Mouse (Mus musculus) liver, postnatal 0 days (tissue): Measurements from ENCODE around the gene Nup133. TPM values are rescaled to one million over a fixed set of nuclear protein-coding genes. Genes with fewer than 3 reads are reported as not detected.

Source experiments
- ATAC-seq: fragments of 200-750 bp; cut with Nextera tagmentation; 2 replicates; pipeline ENCODE4 v1.8.0; 2017; ENCODE audit warnings: mild to moderate bottlenecking, moderate library complexity
- DNase-seq: peaks from one replicate; pipeline ENCODE4 v3.0.0-alpha.2; 2016
- H3K27ac ChIP-seq: fragments of 300-500 bp; sonication (generic); 2 replicates; pipeline ENCODE4 v1.5.1; 2014; ENCODE audit warnings: antibody characterized with exemption, moderate library complexity, mild to moderate bottlenecking, low read depth
- H3K27me3 ChIP-seq: fragments of 300-500 bp; sonication (generic); 2 replicates; pipeline ENCODE4 v1.6.1; 2014; ENCODE audit warnings: low read length, control low read depth, mixed read lengths; ENCODE audit not compliant: insufficient read depth
- H3K36me3 ChIP-seq: fragments of 300-500 bp; sonication (generic); replicated peaks from 2 replicates; pipeline ENCODE4 v1.6.1; 2014; ENCODE audit warnings: mild to moderate bottlenecking, control low read depth, low read length, moderate library complexity, mixed read lengths; ENCODE audit not compliant: insufficient read depth
- H3K4me1 ChIP-seq: fragments of 300-500 bp; sonication (generic); 2 replicates; pipeline ENCODE4 v1.6.1; 2014; ENCODE audit warnings: antibody characterized with exemption, mild to moderate bottlenecking, control low read depth; ENCODE audit not compliant: insufficient read depth
- H3K4me2 ChIP-seq: fragments of 300-500 bp; sonication (generic); 2 replicates; pipeline ENCODE4 v1.6.1; 2014; ENCODE audit warnings: low read depth, mild to moderate bottlenecking, low read length, moderate library complexity, mixed read lengths
- H3K4me3 ChIP-seq: fragments of 300-500 bp; sonication (generic); 2 replicates; pipeline ENCODE4 v1.5.1; 2014; ENCODE audit warnings: low read depth, low read length
- H3K9ac ChIP-seq: fragments of 300-500 bp; sonication (generic); replicated peaks from 2 replicates; pipeline ENCODE4 v1.6.1; 2014; ENCODE audit warnings: mild to moderate bottlenecking, moderate library complexity
- H3K9me3 ChIP-seq: fragments of 300-500 bp; sonication (generic); 2 replicates; pipeline ENCODE4 v1.6.1; 2016; ENCODE audit warnings: mild to moderate bottlenecking, control low read depth, low read length, mixed read lengths
- CTCF ChIP-seq: sonication (generic); IDR thresholded peaks from 2 replicates; pipeline ENCODE4 v1.5.1; 2016; ENCODE audit warnings: antibody characterized with exemption, low read depth
- EP300 ChIP-seq: IDR thresholded peaks from 2 replicates; pipeline ENCODE4 v1.6.1; 2016; ENCODE audit warnings: antibody characterized with exemption, low read depth, mild to moderate bottlenecking
- WGBS: fragments of 180-500 bp; shearing (Covaris S2); extraction: QIAGEN DNeasy Blood & Tissue Kit; methylation state at CpG from one replicate; pipeline ENCODE4 v1.1.7; 2014; ENCODE audit not compliant: insufficient replicate concordance; 5-methylcytosine and 5-hydroxymethylcytosine counted together
- polyA plus RNA-seq: library from polyadenylated mRNA; unstranded; fragments of >200 nt; fragmentation: Nextera tagmentation; extraction: Ambion mirVana; gene quantifications from 2 replicates; pipeline ENCODE4 v1.2.1, GENCODE M21; 2015

Nup133 gene
- polyA plus RNA-seq, 1 experiment from 2014 or later: 9.1 TPM

DNA sequence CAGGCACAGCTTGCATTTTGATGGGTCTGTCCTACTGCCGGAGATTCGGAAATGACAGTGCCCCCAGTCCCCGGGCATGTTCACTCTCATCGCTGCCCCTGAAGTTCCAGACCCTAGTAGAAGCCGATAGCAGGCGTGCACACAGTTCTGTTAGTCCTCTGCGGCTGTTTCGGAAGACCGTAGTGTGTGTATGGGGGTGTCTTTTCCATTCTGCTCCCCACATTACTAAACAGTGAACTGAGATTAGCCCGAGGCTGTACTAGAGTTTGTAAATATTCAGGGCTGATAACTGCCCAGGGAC lies 571 bp upstream of the Nup133 start:
- peak; percentile 35 for ATAC-seq
- TF ChIP-seq EP300: no peak
- no peak for TF ChIP-seq CTCF
- peaks cover 51% of the 10 kb centered on the region for H3K36me3 ChIP-seq

DNA sequence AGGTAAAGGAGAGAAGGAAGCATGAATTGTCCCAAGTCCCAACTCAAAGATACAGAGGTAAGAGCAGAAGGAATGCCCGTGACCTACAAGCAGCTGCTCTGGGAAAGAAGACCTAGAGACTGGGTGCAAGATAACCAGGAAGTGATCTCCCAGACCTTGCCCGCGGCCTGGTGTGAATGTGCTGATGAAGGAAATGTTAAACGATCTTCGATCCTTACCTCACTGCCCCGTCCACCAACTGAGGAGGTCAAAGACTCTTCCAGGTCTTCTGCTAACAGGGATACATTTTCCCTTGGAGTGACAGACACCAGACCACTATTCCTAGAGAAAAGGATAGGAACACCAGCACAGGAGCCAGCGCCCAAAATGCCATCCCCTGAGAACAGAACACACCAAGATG lies 20.0 kb downstream of the Nup133 start:
- Histone ChIP-seq H3K9me3 (no peaks in the 10 kb centered on the region), H3K9ac (no peak overlapping the region), H3K27me3 (no peaks in the 10 kb centered on the region), H3K36me3 (peaks cover 62% of the 10 kb centered on the region), H3K4me2 (no peak overlapping the region), H3K4me3 (no peak overlapping the region), H3K4me1 (no peaks in the 10 kb centered on the region), H3K27ac (no peak overlapping the region)
- ATAC-seq: no peak
- no peak for DNase-seq
- WGBS: 90% methylated on average over 7 of the region's 7 CpGs
- no peak for TF ChIP-seq CTCF
- TF ChIP-seq EP300: no peak

More for the DNA sequence above, 571 bp upstream of the Nup133 start:
- H3K9ac ChIP-seq: peak overlapping the region; percentile 92
- under 1% methylated on average over 10 of the region's 10 CpGs for WGBS
- H3K4me1 ChIP-seq: peaks cover 12% of the 10 kb centered on the region
- H3K27ac ChIP-seq: peak overlapping the region; percentile 92
- H3K9me3 ChIP-seq: no peaks in the 10 kb centered on the region
- peak overlapping the region; percentile 99 for H3K4me3 ChIP-seq
- peak overlapping the region; percentile 96 for H3K4me2 ChIP-seq
- DNase-seq: no peak
- H3K27me3 ChIP-seq: no peaks in the 10 kb centered on the region

DNA sequence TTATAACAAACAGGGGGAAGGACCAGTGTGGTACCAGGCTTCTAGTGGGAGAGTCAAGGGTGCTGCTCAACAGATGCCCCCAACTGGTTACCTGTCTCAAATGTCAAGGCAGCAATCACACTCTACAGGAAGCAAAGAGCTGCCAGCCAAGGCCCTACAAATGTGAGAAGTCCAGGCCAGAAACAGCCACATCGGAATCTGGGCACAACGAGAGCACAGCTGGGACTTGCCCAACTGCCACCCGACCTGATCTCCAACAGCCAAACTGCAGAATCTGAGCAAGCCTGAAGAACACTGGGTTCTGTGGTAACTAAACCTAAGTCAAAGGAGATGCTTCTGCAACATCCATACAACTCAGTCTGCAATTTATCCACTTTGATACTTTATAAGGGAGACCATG lies 23.4 kb downstream of the Nup133 start:
- H3K4me3 ChIP-seq: no peak overlapping the region
- ATAC-seq (no peak), DNase-seq (no peak)
- peaks cover 66% of the 10 kb centered on the region for H3K36me3 ChIP-seq
- H3K27me3 ChIP-seq: no peaks in the 10 kb centered on the region
- TF ChIP-seq CTCF (no peak), EP300 (no peak)
- H3K9me3 ChIP-seq: no peaks in the 10 kb centered on the region
- H3K27ac ChIP-seq: no peak overlapping the region
- H3K4me2 ChIP-seq: no peak overlapping the region
- H3K4me1 ChIP-seq: no peaks in the 10 kb centered on the region
- 86% methylated on average over 3 of the region's 3 CpGs for WGBS
- no peak overlapping the region for H3K9ac ChIP-seq

DNA sequence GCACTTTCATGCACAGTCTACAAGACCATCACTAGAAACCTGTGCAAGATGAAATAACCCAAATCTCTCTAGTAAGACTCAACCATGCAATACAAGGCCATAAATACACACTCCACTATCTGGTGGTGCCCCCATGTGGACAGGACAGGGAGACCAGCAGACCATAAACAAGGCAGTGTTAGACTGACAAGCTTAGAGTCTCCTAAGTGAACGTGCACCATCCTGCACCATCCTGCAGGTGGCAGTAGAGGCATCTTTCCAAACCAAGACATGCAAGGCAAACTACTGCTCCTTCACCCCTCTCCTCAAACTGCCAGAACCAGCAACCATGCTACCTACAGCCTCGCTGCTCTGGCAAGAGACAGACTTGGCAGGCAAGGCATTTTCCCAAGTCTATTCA lies 24.3 kb downstream of the Nup133 start:
- Histone ChIP-seq H3K4me1 (no peaks in the 10 kb centered on the region), H3K36me3 (peaks cover 65% of the 10 kb centered on the region), H3K9ac (no peak overlapping the region), H3K27me3 (no peaks in the 10 kb centered on the region), H3K27ac (no peak overlapping the region), H3K4me2 (no peak overlapping the region), H3K4me3 (no peak overlapping the region), H3K9me3 (no peaks in the 10 kb centered on the region)
- TF ChIP-seq EP300: no peak
- peak; percentile 97 for TF ChIP-seq CTCF
- WGBS: 4% methylated on average over 2 of the region's 2 CpGs
- DNase-seq: peak; percentile 83
- ATAC-seq: peak; percentile 80

DNA sequence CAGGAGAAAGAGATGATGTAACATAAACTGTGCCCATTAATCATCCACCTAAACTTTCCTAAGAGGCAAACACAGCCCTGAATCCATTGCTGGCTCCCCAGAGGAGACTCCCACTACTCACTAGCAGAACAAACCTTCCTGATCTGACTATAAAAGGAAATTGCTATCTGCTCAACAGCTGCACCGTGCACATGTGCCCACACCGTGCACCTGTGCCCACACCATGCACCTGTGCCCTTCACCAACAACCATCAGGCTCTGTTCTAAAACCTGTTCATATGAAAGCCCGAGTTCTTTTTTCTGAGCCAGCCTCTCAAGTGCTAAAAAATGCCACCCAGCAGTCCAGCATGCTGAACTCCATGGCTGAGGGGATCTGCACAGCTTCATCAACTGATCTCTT lies 34.4 kb downstream of the Nup133 start:
- TF ChIP-seq EP300 (no peak), CTCF (no peak)
- ATAC-seq: no peak
- Histone ChIP-seq H3K9ac (no peak overlapping the region), H3K27me3 (no peaks in the 10 kb centered on the region), H3K27ac (no peak overlapping the region), H3K4me3 (no peak overlapping the region), H3K36me3 (peaks cover 62% of the 10 kb centered on the region), H3K9me3 (no peaks in the 10 kb centered on the region), H3K4me1 (no peaks in the 10 kb centered on the region), H3K4me2 (no peak overlapping the region)
- DNase-seq: no peak
- WGBS: 95% methylated on average over 3 of the region's 3 CpGs

DNA sequence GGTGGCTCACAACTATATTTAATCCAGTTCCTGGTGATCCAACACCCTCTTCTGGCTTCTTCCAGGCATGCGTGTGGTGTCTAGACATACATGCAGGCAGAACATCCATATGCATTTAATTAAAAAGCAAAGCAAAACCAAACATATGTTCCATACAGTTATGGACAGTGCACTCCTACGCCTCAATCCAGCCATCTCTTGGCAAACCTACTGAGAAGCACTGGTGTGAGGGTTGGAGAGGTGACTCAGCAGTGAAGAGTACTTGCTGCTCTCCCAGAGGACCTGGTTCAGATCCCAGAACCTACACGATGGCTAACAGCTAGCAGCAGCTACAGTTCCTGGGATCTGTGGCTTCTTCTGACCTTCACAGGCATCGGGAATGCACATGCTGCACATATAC lies 36.8 kb downstream of the Nup133 start:
- DNase-seq (no peak), ATAC-seq (no peak)
- Histone ChIP-seq H3K4me3 (no peak overlapping the region), H3K9me3 (no peaks in the 10 kb centered on the region), H3K4me2 (no peak overlapping the region), H3K36me3 (peaks cover 63% of the 10 kb centered on the region), H3K27ac (no peak overlapping the region), H3K27me3 (no peaks in the 10 kb centered on the region), H3K9ac (no peak overlapping the region), H3K4me1 (no peaks in the 10 kb centered on the region)
- TF ChIP-seq CTCF: no peak
- no peak for TF ChIP-seq EP300
- 90% methylated on average over 4 of the region's 4 CpGs for WGBS

DNA sequence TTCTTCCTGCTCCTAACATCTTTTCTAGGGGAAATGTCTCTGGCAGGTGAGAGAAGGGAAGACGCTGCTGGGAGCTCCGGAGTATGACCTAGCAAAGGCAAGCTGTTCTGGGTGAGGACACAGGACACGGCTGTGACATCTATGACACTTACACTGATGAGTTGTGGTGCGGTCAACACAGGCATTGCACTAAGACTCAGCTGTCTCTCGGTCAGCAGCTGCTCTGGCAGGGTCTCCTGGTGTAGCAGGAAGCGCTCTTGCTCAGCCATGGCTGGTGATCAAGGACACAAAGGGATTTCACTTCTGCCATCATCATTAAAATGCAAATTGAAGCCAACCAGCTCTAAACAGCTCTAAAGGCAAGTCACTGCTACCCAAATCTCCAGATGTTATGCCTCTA lies 41.5 kb downstream of the Nup133 start:
- DNase-seq (no peak), ATAC-seq (no peak)
- 94% methylated on average over 6 of the region's 6 CpGs for WGBS
- Histone ChIP-seq H3K9me3 (no peaks in the 10 kb centered on the region), H3K27me3 (no peaks in the 10 kb centered on the region), H3K4me3 (no peak overlapping the region), H3K4me1 (no peaks in the 10 kb centered on the region), H3K4me2 (no peak overlapping the region), H3K36me3 (peaks cover 59% of the 10 kb centered on the region), H3K9ac (no peak overlapping the region), H3K27ac (no peak overlapping the region)
- TF ChIP-seq CTCF (no peak), EP300 (no peak)
